Mouse (Mus musculus): Measurements from ENCODE around the gene Scrn1. TPM values are rescaled to one million over a fixed set of nuclear protein-coding genes. Genes with fewer than 3 reads are reported as not detected.

Gene Scrn1
- 0.44 TPM for polyA plus RNA-seq (2015; fragmentation: Illumina TruSeq; extraction: RNeasy Lipid Tissue Mini Kit (QIAGEN cat#74804); ENCODE audit: insufficient read depth, low replicate concordance)

DNA sequence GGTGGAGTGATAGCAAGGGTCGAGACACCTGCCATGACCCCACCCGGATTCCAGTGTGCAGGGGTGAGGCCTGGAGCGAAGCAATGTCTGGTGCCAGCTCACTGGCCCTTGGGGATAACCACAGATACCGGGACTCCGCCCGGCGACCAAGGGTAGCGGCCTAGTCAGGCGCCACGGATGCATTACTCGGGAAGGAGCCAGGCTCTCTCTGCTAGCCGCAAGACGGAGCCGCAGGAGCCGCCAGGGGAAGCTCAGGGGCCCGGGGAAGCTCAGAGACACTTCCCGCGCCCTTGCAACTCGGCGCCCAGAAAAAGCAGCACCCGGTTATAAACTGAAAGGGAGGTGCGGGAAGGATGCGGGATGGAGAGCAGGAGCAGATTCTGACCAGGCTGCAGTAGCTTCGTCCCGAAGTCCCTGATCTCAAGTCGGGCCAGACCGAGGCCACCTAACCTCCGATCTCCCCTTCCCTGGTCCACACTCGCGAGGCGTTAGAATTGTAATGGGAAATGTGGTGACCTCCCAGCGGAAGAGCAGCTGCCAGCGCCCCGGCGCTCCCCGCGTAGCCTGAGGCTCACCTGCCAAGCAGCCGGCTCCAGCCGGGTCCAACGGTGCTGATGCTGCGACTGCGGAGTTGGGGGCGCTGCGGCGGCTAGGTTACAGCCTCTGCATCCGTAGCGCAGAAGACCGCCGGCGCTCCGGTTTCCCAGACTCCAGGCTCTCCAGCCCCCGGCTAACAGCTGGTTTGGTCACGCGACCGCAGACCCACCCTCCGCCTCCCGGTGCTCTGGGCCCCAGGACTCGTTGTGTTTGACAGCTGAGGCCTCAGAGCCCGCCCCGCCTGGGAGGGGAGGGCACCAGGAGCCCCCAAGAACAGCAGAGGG lies at the start of gene Scrn1:
Gene Scrn1 (minus strand): TSS at position 825 of the 881 bp plus-strand sequence.

DNA sequence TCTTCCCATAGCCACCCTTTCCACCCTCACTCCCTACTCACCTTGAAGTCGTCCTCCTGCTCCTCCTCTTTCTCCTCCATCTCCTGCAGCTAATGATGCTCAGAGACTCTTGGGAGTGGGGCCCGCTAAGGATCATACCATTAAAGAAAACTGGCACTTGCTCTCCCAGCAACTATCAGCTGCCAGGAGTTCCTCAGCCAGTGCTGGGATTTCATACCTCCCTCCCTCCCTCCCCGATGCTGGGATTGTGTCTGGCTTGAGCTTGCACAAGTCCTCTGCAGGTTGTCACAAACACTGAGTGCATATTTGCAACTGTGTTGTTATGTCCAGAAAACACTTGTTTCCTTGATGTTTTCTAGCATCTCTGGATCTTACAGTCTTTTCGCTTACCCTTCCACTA lies 30.9 kb upstream of the Scrn1 start, which contains the start of gene Fkbp14:
Gene Fkbp14 (minus strand): TSS at position 101 of the 400 bp plus-strand sequence.

DNA sequence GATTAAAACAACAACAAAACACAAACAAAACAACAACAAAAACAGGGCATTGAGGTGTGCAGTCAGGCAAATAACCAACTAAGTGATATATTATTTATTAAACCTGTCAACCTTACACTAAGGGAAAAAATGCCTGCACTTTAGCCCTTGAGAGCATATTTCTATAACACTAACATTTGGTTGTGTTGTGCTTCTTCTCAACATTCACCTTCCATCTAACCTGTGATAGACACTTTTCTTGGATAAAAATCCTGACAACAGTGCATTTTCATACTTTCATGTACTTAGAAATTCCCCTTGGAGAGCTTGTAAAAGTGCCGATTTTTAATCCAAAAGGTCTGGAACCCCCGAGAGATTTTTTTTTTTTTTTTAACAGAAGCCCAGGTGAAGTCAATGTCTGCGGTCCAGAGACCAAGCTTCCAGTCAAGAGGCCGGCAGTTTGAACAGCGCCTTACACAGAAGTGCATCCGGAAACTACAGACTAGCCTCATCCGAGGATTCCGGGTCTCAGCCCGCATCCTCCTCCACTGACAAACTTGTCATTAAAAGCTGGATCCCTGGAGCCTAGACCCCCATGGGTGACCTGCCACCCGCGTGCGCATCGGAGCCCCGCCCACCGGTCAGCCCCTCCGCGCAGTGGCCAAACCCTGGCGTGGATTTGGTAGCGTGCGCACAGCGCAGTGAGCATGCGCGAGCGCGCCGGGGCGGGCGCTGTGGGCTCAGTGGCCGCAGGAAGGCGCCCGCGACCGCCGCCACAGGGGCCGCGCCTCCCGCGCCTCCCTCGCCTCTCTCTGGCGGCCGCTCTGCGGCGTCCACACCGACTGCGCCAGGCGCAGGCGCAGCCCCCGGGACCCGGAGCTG lies 28.4 kb upstream of the Scrn1 start, which contains the start of gene Plekha8:
Gene Plekha8 (plus strand): TSS at position 643 of the 861 bp plus-strand sequence.

Other genes with a start within 250 kb of the Scrn1 start
- 1.1 TPM for gene Prr15, start 240.7 kb downstream of the Scrn1 start, polyA plus RNA-seq (2015; fragmentation: Illumina TruSeq; extraction: RNeasy Lipid Tissue Mini Kit (QIAGEN cat#74804); ENCODE audit: insufficient read depth, low replicate concordance)
- 0.40 TPM for gene Wipf3, start 136.9 kb downstream of the Scrn1 start, polyA plus RNA-seq (2015; fragmentation: Illumina TruSeq; extraction: RNeasy Lipid Tissue Mini Kit (QIAGEN cat#74804); ENCODE audit: insufficient read depth, low replicate concordance)
- 4.0 TPM for gene Plekha8, start 28.6 kb upstream of the Scrn1 start, polyA plus RNA-seq (2015; fragmentation: Illumina TruSeq; extraction: RNeasy Lipid Tissue Mini Kit (QIAGEN cat#74804); ENCODE audit: insufficient read depth, low replicate concordance)
- gene Fkbp14, start 30.8 kb upstream of the Scrn1 start, polyA plus RNA-seq (2015; fragmentation: Illumina TruSeq; extraction: RNeasy Lipid Tissue Mini Kit (QIAGEN cat#74804); ENCODE audit: insufficient read depth, low replicate concordance) = 7.6 TPM
- gene Mturn, start 115.1 kb upstream of the Scrn1 start, polyA plus RNA-seq (2015; fragmentation: Illumina TruSeq; extraction: RNeasy Lipid Tissue Mini Kit (QIAGEN cat#74804); ENCODE audit: insufficient read depth, low replicate concordance) = 10.2 TPM

Data from spleen, adult 10 weeks (tissue).